Mouse (Mus musculus) heart, embryonic 16.5 days (tissue): Measurements from ENCODE around the gene Kalrn. TPM values are rescaled to one million over a fixed set of nuclear protein-coding genes. Genes with fewer than 3 reads are reported as not detected.
A peak's percentile ranks its signal among the peaks of the same experiment; 100 is the strongest.

ENCODE experiments used
- ATAC-seq: fragments of 200-750 bp; cut with Nextera tagmentation; replicated peaks from 2 replicates; pipeline ENCODE4 v1.8.0; 2017; ENCODE audit warnings: moderate number of reproducible peaks; ENCODE audit not compliant: insufficient read depth, low FRiP score; ENCODE audit errors: extremely low read depth
- H3K27ac ChIP-seq: fragments of 300-500 bp; sonication (generic); 2 replicates; pipeline ENCODE4 v1.5.1; 2014; ENCODE audit warnings: mild to moderate bottlenecking, low read length, control low read depth, moderate library complexity
- H3K27me3 ChIP-seq: fragments of 300-500 bp; sonication (generic); 2 replicates; pipeline ENCODE4 v1.6.1; 2014; ENCODE audit warnings: low read length, mixed read lengths; ENCODE audit not compliant: control insufficient read depth, insufficient read depth
- H3K36me3 ChIP-seq: fragments of 300-500 bp; sonication (generic); 2 replicates; pipeline ENCODE4 v1.6.1; 2014; ENCODE audit not compliant: control insufficient read depth, insufficient read depth
- H3K4me1 ChIP-seq: fragments of 300-500 bp; sonication (generic); 2 replicates; pipeline ENCODE4 v1.6.1; 2014; ENCODE audit warnings: low read length, mixed read lengths; ENCODE audit not compliant: control insufficient read depth, insufficient read depth
- H3K4me2 ChIP-seq: fragments of 300-500 bp; sonication (generic); 2 replicates; pipeline ENCODE4 v1.6.1; 2014; ENCODE audit warnings: low read depth, mild to moderate bottlenecking, control low read depth, low read length
- H3K4me3 ChIP-seq: fragments of 300-500 bp; sonication (generic); 2 replicates; pipeline ENCODE4 v1.5.1; 2014; ENCODE audit warnings: mild to moderate bottlenecking, control low read depth, low read length
- H3K9ac ChIP-seq: fragments of 300-500 bp; sonication (generic); 2 replicates; pipeline ENCODE4 v1.6.1; 2014; ENCODE audit warnings: low read length, control low read depth
- H3K9me3 ChIP-seq: fragments of 300-500 bp; sonication (generic); replicated peaks from 2 replicates; pipeline ENCODE4 v1.6.1; 2016; ENCODE audit warnings: low read length; ENCODE audit not compliant: control insufficient read depth
- WGBS: fragments of 180-500 bp; shearing (Covaris S2); extraction: QIAGEN DNeasy Blood & Tissue Kit; methylation state at CpG from one replicate; pipeline ENCODE4 v1.1.7; 2014; 5-methylcytosine and 5-hydroxymethylcytosine counted together
- polyA plus RNA-seq: library from polyadenylated mRNA; unstranded; fragments of >200 nt; fragmentation: Nextera tagmentation; extraction: Ambion mirVana; gene quantifications from 2 replicates; pipeline ENCODE4 v1.2.1, GENCODE M21; 2015

The Kalrn gene
- polyA plus RNA-seq, 1 experiment from 2014 or later, result 30.2 TPM

- H3K27ac ChIP-seq, result no peak overlapping the region
Measured at GRCm38 (mm10) chr16:34035780-34036179, 537.6 kb downstream of the Kalrn start.

GRCm38 (mm10) chr16:34034267-34034666 is 539.1 kb downstream of the Kalrn start:
- H3K27ac ChIP-seq, result no peak overlapping the region
- peaks cover 16% of the 10 kb centered on the region; the same call in 1 of the 2 replicates for H3K36me3 ChIP-seq
- H3K4me1 ChIP-seq, result peaks cover 36% of the 10 kb centered on the region
- H3K9ac ChIP-seq, result no peak overlapping the region
- no peaks in the 10 kb centered on the region for H3K27me3 ChIP-seq
- H3K4me3 ChIP-seq, result no peak overlapping the region
- WGBS, result 91% methylated on average over 17 of the region's 17 CpGs
- no peaks in the 10 kb centered on the region for H3K9me3 ChIP-seq
- no peak overlapping the region for H3K4me2 ChIP-seq
- no peak for ATAC-seq

More at GRCm38 (mm10) chr16:34035780-34036179, 537.6 kb downstream of the Kalrn start:
- ATAC-seq, result no peak
- Histone ChIP-seq H3K36me3 (peaks cover 17% of the 10 kb centered on the region; the same call in 1 of the 2 replicates), H3K9me3 (no peaks in the 10 kb centered on the region), H3K9ac (no peak overlapping the region), H3K4me1 (peaks cover 25% of the 10 kb centered on the region), H3K4me2 (no peak overlapping the region), H3K4me3 (no peak overlapping the region), H3K27me3 (no peaks in the 10 kb centered on the region)
- 76% methylated on average over 2 of the region's 2 CpGs for WGBS

- Histone ChIP-seq H3K4me1 (peaks cover 32% of the 10 kb centered on the region), H3K9me3 (no peaks in the 10 kb centered on the region), H3K4me3 (no peak overlapping the region), H3K27me3 (no peaks in the 10 kb centered on the region), H3K36me3 (peaks cover 18% of the 10 kb centered on the region), H3K9ac (no peak overlapping the region), H3K4me2 (no peak overlapping the region), H3K27ac (no peak overlapping the region)
- ATAC-seq, result no peak
- 89% methylated on average over 12 of the region's 12 CpGs for WGBS
Measured at GRCm38 (mm10) chr16:34032011-34032645, 541.2 kb downstream of the Kalrn start.

- H3K4me2 ChIP-seq, result no peak overlapping the region
Measured at GRCm38 (mm10) chr16:34031565-34031964, 541.8 kb downstream of the Kalrn start.

GRCm38 (mm10) chr16:34030379-34030778 is 543.0 kb downstream of the Kalrn start:
- Histone ChIP-seq H3K9ac (0 out of 2 replicates have a peak overlapping the region, but pooled peaks have one; percentile 18), H3K4me3 (no peak overlapping the region), H3K27me3 (no peaks in the 10 kb centered on the region), H3K4me1 (peaks cover 22% of the 10 kb centered on the region), H3K4me2 (no peak overlapping the region), H3K27ac (peak overlapping the region; percentile 11), H3K36me3 (peaks cover 24% of the 10 kb centered on the region), H3K9me3 (no peaks in the 10 kb centered on the region)
- 50% methylated on average over 4 of the region's 4 CpGs for WGBS
- no peak for ATAC-seq

More at GRCm38 (mm10) chr16:34031565-34031964, 541.8 kb downstream of the Kalrn start:
- no peak overlapping the region for H3K27ac ChIP-seq
- H3K4me3 ChIP-seq, result no peak overlapping the region
- H3K27me3 ChIP-seq, result no peaks in the 10 kb centered on the region
- peaks cover 27% of the 10 kb centered on the region for H3K4me1 ChIP-seq
- 55% methylated on average over 9 of the region's 9 CpGs for WGBS
- ATAC-seq, result no peak
- H3K9me3 ChIP-seq, result no peaks in the 10 kb centered on the region
- no peak overlapping the region for H3K9ac ChIP-seq
- H3K36me3 ChIP-seq, result peaks cover 23% of the 10 kb centered on the region

GRCm38 (mm10) chr16:34029790-34030189 is 543.5 kb downstream of the Kalrn start:
- Histone ChIP-seq H3K4me3 (no peak overlapping the region), H3K9ac (no peak overlapping the region), H3K36me3 (peaks cover 24% of the 10 kb centered on the region), H3K27ac (0 out of 2 replicates have a peak overlapping the region, but pooled peaks have one; percentile 2), H3K27me3 (no peaks in the 10 kb centered on the region), H3K9me3 (no peaks in the 10 kb centered on the region), H3K4me1 (peaks cover 22% of the 10 kb centered on the region), H3K4me2 (no peak overlapping the region)
- 63% methylated on average over 5 of the region's 5 CpGs for WGBS
- ATAC-seq, result no peak

GRCm38 (mm10) chr16:34017241-34017640 is 556.1 kb downstream of the Kalrn start:
- Histone ChIP-seq H3K4me1 (peaks cover under 1% of the 10 kb centered on the region), H3K9me3 (no peaks in the 10 kb centered on the region), H3K4me3 (no peak overlapping the region), H3K4me2 (no peak overlapping the region), H3K36me3 (peaks cover 28% of the 10 kb centered on the region), H3K27ac (no peak overlapping the region), H3K9ac (no peak overlapping the region), H3K27me3 (no peaks in the 10 kb centered on the region)
- ATAC-seq, result no peak
- 95% methylated on average over 8 of the region's 8 CpGs for WGBS

GRCm38 (mm10) chr16:34011991-34012845 is 561.1 kb downstream of the Kalrn start:
- no peak overlapping the region for H3K4me2 ChIP-seq
- peaks cover 47% of the 10 kb centered on the region for H3K36me3 ChIP-seq
- no peak overlapping the region for H3K9ac ChIP-seq
- H3K4me3 ChIP-seq, result no peak overlapping the region
- no peaks in the 10 kb centered on the region for H3K27me3 ChIP-seq
- no peak for ATAC-seq
- peaks cover 6% of the 10 kb centered on the region for H3K9me3 ChIP-seq
- H3K27ac ChIP-seq, result 0 out of 2 replicates have a peak overlapping the region, but pooled peaks have one; percentile 29
- 65% methylated on average over 20 of the region's 20 CpGs for WGBS
- H3K4me1 ChIP-seq, result peaks cover 8% of the 10 kb centered on the region

- Histone ChIP-seq H3K4me3 (no peak overlapping the region), H3K36me3 (peaks cover 32% of the 10 kb centered on the region), H3K4me1 (peaks cover 15% of the 10 kb centered on the region), H3K9me3 (peaks cover 6% of the 10 kb centered on the region), H3K27ac (no peak overlapping the region), H3K9ac (no peak overlapping the region), H3K27me3 (no peaks in the 10 kb centered on the region), H3K4me2 (no peak overlapping the region)
- no peak for ATAC-seq
- WGBS, result 80% methylated on average over 2 of the region's 2 CpGs
Measured at GRCm38 (mm10) chr16:34009567-34009966, 563.8 kb downstream of the Kalrn start.
